Mouse (Mus musculus) neural tube, embryonic 10.5 days (tissue): ENCODE measurements at regions not wholly inside any gene's neighbourhood (a gene's known extent, or its start where the extent isn't known, plus 50 kb on each side); places are given as distances from the start of the nearest gene placed in this dataset.

Source experiments
- DNase-seq: peaks from one replicate; pipeline ENCODE4 v3.0.0-alpha.2; 2017; ENCODE audit warnings: low spot score; ENCODE audit errors: extremely low spot score

DNA sequence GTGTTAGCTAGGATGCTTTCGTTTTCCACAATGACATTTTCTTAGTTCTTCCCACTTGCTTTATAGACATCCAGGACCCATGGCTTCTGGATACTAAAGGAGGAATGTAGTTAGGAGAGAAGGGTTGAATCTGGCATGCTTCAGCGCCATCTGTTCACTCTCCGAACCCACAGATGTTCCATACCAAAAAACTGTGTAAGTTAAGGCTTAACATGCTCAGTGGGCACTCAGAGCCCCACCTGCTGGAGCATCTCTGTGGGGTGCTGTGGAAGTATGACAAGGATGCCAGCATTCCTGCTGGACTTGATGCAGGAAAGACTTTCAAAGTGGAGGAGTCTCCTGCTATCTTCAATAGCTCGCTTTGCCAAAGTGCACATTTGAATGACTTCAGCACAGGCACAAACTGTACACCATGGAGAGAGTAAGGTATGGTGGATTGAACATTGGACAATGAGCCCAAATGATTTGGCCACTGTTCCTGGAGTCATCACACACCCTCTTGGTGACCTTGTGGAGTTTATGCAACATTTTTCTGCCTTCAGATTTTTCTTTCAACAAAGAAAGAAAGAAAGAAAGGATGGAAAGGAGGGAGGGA, 802.3 kb downstream of the Cdh8 start:
- no peak for DNase-seq

GRCm38 (mm10) chr8:98572597-98573514, 843.4 kb downstream of the Cdh8 start:
- no peak for DNase-seq

DNA sequence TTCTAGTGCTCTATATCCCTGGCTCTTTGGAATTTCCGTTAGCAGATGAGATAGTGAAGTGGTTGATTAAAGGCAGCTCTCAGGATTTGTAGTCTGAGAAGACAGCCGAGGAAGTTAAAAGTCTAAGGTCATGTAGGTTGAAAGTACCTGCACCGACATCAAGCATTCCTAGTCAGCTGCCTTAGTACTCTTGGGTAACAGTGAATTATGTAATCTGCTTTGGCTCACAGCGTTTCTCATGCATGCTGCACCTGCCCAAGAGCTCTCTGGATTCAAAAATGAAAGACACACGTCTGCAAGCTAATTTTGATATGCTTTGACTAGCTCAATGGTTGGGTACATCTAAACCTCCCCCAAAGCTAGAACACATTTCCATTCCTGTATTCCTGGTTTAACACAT, 849.6 kb downstream of the Cdh8 start:
- DNase-seq, result no peak

DNA sequence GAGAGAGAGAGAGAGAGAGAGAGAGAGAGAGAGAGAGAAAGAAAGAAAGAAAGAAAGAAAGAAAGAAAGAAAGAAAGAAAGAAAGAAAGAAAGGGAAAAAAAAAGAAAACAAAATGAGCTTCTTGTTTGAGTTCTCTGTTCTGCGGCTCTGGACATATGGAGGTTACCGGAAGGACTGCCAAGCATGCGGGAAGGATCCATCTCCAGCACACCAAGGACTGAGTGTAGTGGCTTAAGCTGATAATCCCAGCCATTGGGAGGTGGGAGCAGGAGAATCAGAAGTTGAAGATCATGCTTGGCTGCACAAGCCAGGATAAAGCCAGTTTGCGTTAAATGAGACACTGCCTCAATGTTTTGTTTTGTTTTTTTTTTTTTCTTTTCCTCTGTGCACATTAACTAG, 897.8 kb downstream of the Cdh8 start:
- DNase-seq, result no peak

DNA sequence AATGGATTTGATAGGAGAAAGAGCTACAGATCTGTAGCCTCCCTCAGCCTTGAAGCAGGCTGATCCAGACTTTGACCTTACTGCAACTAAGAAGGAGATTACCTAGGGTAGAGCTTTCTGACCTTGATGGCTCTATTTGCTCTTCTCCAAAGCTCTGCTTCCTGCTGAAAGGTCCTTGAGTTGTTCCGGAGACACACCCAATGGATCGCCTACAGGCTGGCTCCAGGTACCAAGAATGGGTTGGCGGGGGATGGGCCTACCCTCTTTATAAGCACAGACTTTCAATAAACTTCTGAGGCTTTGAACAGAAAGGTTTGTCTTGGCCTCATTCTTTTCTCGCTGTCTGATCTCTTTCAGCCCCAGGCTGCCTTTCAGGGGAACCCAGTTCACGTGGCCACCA, 901.0 kb downstream of the Cdh8 start:
- DNase-seq, result no peak

DNA sequence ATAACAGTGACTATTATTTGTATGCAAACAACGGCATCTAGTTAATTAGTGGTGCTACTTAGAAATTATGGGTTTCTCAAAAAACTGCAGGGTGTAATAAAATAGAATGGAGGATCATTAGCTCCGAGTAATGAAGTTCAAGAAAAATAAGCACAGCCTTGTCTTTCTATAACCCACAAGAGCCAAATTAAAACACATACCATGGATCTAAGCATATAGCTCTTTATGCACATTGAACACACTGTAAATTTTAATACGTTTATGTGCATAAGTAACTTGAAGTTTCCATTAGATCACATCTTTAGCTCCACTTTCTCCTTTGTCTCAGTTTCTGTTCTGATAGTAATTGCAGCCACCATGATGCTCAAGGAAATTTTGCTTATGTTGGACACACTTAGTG, 919.5 kb downstream of the Cdh8 start:
- no peak for DNase-seq

- DNase-seq, result no peak
Measured at GRCm38 (mm10) chr8:98463375-98464030, 952.8 kb downstream of the Cdh8 start.

DNA sequence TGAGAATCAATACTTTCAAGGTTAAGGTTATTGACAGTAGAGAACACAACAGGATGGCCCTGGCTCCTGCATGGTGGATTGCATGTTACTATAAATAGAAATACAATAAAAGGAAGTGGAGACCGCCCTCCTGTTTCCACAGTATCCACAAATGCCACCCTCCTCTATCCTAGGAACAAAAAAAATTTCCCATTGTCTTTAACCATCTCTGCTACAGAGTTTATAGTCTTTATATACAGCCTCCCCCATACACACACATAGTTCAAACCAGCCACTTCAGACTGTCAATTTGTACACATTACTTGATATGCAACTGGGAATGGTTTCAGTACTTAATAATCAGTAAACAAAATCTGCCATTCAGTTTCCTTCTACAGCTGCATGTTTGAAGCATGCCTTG, 960.7 kb downstream of the Cdh8 start:
- DNase-seq, result no peak
